Mouse (Mus musculus): ENCODE measurements at regions not wholly inside any gene's neighbourhood (a gene's known extent, or its start where the extent isn't known, plus 50 kb on each side); places are given as distances from the start of the nearest gene placed in this dataset.

DNA sequence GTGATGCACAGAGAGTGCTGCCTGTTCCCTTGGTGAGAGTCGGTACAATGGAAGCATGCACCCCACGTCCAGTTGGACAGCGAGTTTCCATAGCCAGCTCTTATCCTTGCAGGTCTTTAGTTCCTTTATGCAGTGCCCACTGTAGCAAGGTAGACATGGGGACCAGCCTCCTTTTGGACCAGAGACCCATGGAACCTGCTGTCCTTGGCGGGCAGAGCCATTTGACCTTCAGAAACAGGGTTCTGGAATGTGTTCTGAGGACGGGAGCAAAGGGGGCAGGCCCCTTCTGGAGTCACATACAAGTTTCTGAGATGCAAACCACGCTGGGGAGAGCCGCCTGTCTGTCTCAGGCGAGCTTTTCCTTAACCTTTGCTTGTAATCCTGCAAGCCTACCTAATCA lies 188.1 kb downstream of the Emx2 start:
- Histone ChIP-seq H3K9ac (ENCODE audit: insufficient read depth, low read depth, low read length, poor library complexity, severe bottlenecking) (no peak overlapping the region), H3K4me1 (ENCODE audit: control insufficient read depth in 2 of 2, insufficient read depth in 2 of 2, low read length in 2 of 2, poor library complexity in 1 of 2) (no peaks in the 10 kb centered on the region), H3K4me3 (ENCODE audit: insufficient read depth in 1 of 2, low read depth in 1 of 2, low read length in 2 of 2, poor library complexity in 1 of 2, severe bottlenecking in 1 of 2) (no peak overlapping the region), H3K9me3 (ENCODE audit: control insufficient read depth, insufficient read depth, low read depth, low read length) (no peaks in the 10 kb centered on the region), H3K36me3 (ENCODE audit: control insufficient read depth, insufficient read depth, low read length, poor library complexity, severe bottlenecking) (no peaks in the 10 kb centered on the region), H3K27ac (ENCODE audit: insufficient read depth, low read depth, low read length, poor library complexity, severe bottlenecking) (no peak overlapping the region)
- no peak for DNase-seq (ENCODE audit: low read depth, low spot score)
- in situ Hi-C loops (cut with MboI; ENCODE audit: low sequenced_read_pairs in 2 of 2, unreplicated experiment in 2 of 2), result no loop called here
- TF ChIP-seq HCFC1 (IDR thresholded peaks at IDR 0.05; ENCODE audit: borderline replicate concordance, insufficient read depth, low read length), result no peak
- no peak for TF ChIP-seq ZNF384 (IDR thresholded peaks at IDR 0.05; ENCODE audit: low read depth, low read length)
- TF ChIP-seq CHD2 (IDR thresholded peaks at IDR 0.05; ENCODE audit: low read depth, low read length), result no peak
- no peak for TF ChIP-seq MAFK (IDR thresholded peaks at IDR 0.05; ENCODE audit: insufficient read depth, low read depth, low read length)
- TF ChIP-seq ZC3H11A (IDR thresholded peaks at IDR 0.05; ENCODE audit: borderline replicate concordance, low read depth, low read length), result no peak

DNA sequence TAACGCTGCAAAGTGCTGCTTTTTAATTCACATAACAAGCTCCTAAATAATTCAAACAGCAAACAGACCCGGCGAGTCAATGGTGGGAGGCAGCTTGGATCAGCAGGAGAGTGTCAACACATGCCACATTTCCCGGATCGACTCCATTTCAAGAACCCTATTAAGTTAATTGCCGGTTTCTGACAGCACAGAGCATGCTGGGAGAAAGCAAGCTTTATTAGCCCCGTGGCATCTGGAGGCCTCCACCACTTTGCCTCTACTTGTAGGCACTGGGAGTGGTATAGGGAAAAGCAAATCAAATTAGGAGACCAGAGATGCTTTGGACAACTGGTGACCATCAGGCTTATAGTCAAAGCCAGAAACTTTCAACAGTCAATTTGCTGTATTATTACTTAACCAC lies 188.5 kb downstream of the Emx2 start:
- no peaks in the 10 kb centered on the region for H3K4me1 ChIP-seq (ENCODE audit: control insufficient read depth in 2 of 2, insufficient read depth in 2 of 2, low read length in 2 of 2, poor library complexity in 1 of 2)
- H3K4me3 ChIP-seq (ENCODE audit: insufficient read depth in 1 of 2, low read depth in 1 of 2, low read length in 2 of 2, poor library complexity in 1 of 2, severe bottlenecking in 1 of 2), result no peak overlapping the region
- H3K27ac ChIP-seq (ENCODE audit: insufficient read depth, low read depth, low read length, poor library complexity, severe bottlenecking), result no peak overlapping the region
- H3K9me3 ChIP-seq (ENCODE audit: control insufficient read depth, insufficient read depth, low read depth, low read length), result no peaks in the 10 kb centered on the region
- H3K9ac ChIP-seq (ENCODE audit: insufficient read depth, low read depth, low read length, poor library complexity, severe bottlenecking), result no peak overlapping the region
- DNase-seq (ENCODE audit: low read depth, low spot score), result no peak
- H3K36me3 ChIP-seq (ENCODE audit: control insufficient read depth, insufficient read depth, low read length, poor library complexity, severe bottlenecking), result no peaks in the 10 kb centered on the region
- in situ Hi-C loops (cut with MboI; ENCODE audit: low sequenced_read_pairs in 2 of 2, unreplicated experiment in 2 of 2), result no loop called here
- TF ChIP-seq CHD2 (IDR thresholded peaks at IDR 0.05; ENCODE audit: low read depth, low read length), result no peak
- no peak for TF ChIP-seq HCFC1 (IDR thresholded peaks at IDR 0.05; ENCODE audit: borderline replicate concordance, insufficient read depth, low read length)
- no peak for TF ChIP-seq ZNF384 (IDR thresholded peaks at IDR 0.05; ENCODE audit: low read depth, low read length)
- no peak for TF ChIP-seq MAFK (IDR thresholded peaks at IDR 0.05; ENCODE audit: insufficient read depth, low read depth, low read length)
- TF ChIP-seq ZC3H11A (IDR thresholded peaks at IDR 0.05; ENCODE audit: borderline replicate concordance, low read depth, low read length), result no peak

DNA sequence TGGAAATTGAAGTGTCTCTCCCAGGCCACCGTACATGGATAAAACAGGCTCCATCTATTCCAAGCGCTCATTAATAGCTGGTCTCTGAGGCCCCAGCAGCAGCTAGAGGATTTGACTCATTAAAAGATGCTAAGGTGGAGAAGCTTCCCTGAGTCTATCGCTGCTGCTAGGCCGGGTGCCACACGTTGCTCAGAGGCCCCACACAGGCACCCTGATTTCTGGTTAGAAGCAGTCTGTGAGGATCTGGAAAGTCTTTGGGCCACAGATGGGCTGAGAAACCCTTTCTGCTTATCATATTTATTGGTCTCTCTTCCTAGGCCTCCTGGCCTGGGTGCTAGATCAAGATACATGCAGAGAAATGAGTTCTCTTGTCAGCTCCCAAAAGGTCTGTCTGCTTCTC lies 191.2 kb downstream of the Emx2 start:
- H3K4me3 ChIP-seq (ENCODE audit: insufficient read depth in 1 of 2, low read depth in 1 of 2, low read length in 2 of 2, poor library complexity in 1 of 2, severe bottlenecking in 1 of 2), result no peak overlapping the region
- no peak for DNase-seq (ENCODE audit: low read depth, low spot score)
- TF ChIP-seq HCFC1 (IDR thresholded peaks at IDR 0.05; ENCODE audit: borderline replicate concordance, insufficient read depth, low read length), result no peak
- TF ChIP-seq ZC3H11A (IDR thresholded peaks at IDR 0.05; ENCODE audit: borderline replicate concordance, low read depth, low read length), result no peak
- no peak for TF ChIP-seq MAFK (IDR thresholded peaks at IDR 0.05; ENCODE audit: insufficient read depth, low read depth, low read length)
- no peak for TF ChIP-seq ZNF384 (IDR thresholded peaks at IDR 0.05; ENCODE audit: low read depth, low read length)
- TF ChIP-seq CHD2 (IDR thresholded peaks at IDR 0.05; ENCODE audit: low read depth, low read length), result no peak
- H3K27ac ChIP-seq (ENCODE audit: insufficient read depth, low read depth, low read length, poor library complexity, severe bottlenecking), result no peak overlapping the region
- H3K4me1 ChIP-seq (ENCODE audit: control insufficient read depth in 2 of 2, insufficient read depth in 2 of 2, low read length in 2 of 2, poor library complexity in 1 of 2), result no peaks in the 10 kb centered on the region
- no peaks in the 10 kb centered on the region for H3K36me3 ChIP-seq (ENCODE audit: control insufficient read depth, insufficient read depth, low read length, poor library complexity, severe bottlenecking)
- H3K9me3 ChIP-seq (ENCODE audit: control insufficient read depth, insufficient read depth, low read depth, low read length), result no peaks in the 10 kb centered on the region
- in situ Hi-C loops (cut with MboI; ENCODE audit: low sequenced_read_pairs in 2 of 2, unreplicated experiment in 2 of 2), result no loop called here
- no peak overlapping the region for H3K9ac ChIP-seq (ENCODE audit: insufficient read depth, low read depth, low read length, poor library complexity, severe bottlenecking)

GRCm38 (mm10) chr19:59650611-59651329 lies 192.6 kb downstream of the Emx2 start:
- H3K4me3 ChIP-seq (ENCODE audit: insufficient read depth in 1 of 2, low read depth in 1 of 2, low read length in 2 of 2, poor library complexity in 1 of 2, severe bottlenecking in 1 of 2), result no peak overlapping the region
- H3K27ac ChIP-seq (ENCODE audit: insufficient read depth, low read depth, low read length, poor library complexity, severe bottlenecking), result no peak overlapping the region
- in situ Hi-C loops (cut with MboI; ENCODE audit: low sequenced_read_pairs in 2 of 2, unreplicated experiment in 2 of 2), result no loop called here
- TF ChIP-seq HCFC1 (IDR thresholded peaks at IDR 0.05; ENCODE audit: borderline replicate concordance, insufficient read depth, low read length), result no peak
- TF ChIP-seq CHD2 (IDR thresholded peaks at IDR 0.05; ENCODE audit: low read depth, low read length), result no peak
- TF ChIP-seq ZNF384 (IDR thresholded peaks at IDR 0.05; ENCODE audit: low read depth, low read length), result no peak
- TF ChIP-seq ZC3H11A (IDR thresholded peaks at IDR 0.05; ENCODE audit: borderline replicate concordance, low read depth, low read length), result no peak
- no peak for TF ChIP-seq MAFK (IDR thresholded peaks at IDR 0.05; ENCODE audit: insufficient read depth, low read depth, low read length)
- H3K4me1 ChIP-seq (ENCODE audit: control insufficient read depth in 2 of 2, insufficient read depth in 2 of 2, low read length in 2 of 2, poor library complexity in 1 of 2), result no peaks in the 10 kb centered on the region
- no peaks in the 10 kb centered on the region for H3K9me3 ChIP-seq (ENCODE audit: control insufficient read depth, insufficient read depth, low read depth, low read length)
- no peak for DNase-seq (ENCODE audit: low read depth, low spot score)
- no peaks in the 10 kb centered on the region for H3K36me3 ChIP-seq (ENCODE audit: control insufficient read depth, insufficient read depth, low read length, poor library complexity, severe bottlenecking)
- no peak overlapping the region for H3K9ac ChIP-seq (ENCODE audit: insufficient read depth, low read depth, low read length, poor library complexity, severe bottlenecking)
